Mouse (Mus musculus): ENCODE data around the gene Tmcc2. TPM values are rescaled to one million over a fixed set of nuclear protein-coding genes. Genes with fewer than 3 reads are reported as not detected.

The Tmcc2 gene
- polyA plus RNA-seq, 1 experiment from 2014 or later, result 12.0 TPM

Other genes starting within 250 kb of the Tmcc2 start
- 8.9 and 11.3 TPM in 2 replicates for gene Lemd1, start 199.8 kb downstream of the Tmcc2 start, polyA plus RNA-seq (2014; fragmentation: Nextera tagmentation; extraction: Ambion mirVana)
- gene AC124108.1, start 199.8 kb downstream of the Tmcc2 start, polyA plus RNA-seq (2014; fragmentation: Nextera tagmentation; extraction: Ambion mirVana), result 2.9 and 4.8 TPM in 2 replicates
- not detected in 2 replicates for gene Gm10188, start 161.5 kb downstream of the Tmcc2 start, polyA plus RNA-seq (2014; fragmentation: Nextera tagmentation; extraction: Ambion mirVana)
- 2.9 and 3.0 TPM in 2 replicates for gene Klhdc8a, start 92.7 kb downstream of the Tmcc2 start, polyA plus RNA-seq (2014; fragmentation: Nextera tagmentation; extraction: Ambion mirVana)
- 33.1 and 39.3 TPM in 2 replicates for gene Nuak2, start 75.2 kb downstream of the Tmcc2 start, polyA plus RNA-seq (2014; fragmentation: Nextera tagmentation; extraction: Ambion mirVana)
- 11.5 and 12.3 TPM in 2 replicates for gene Dstyk, start 26.3 kb upstream of the Tmcc2 start, polyA plus RNA-seq (2014; fragmentation: Nextera tagmentation; extraction: Ambion mirVana)
- 58.5 and 65.3 TPM in 2 replicates for gene Rbbp5, start 86.1 kb upstream of the Tmcc2 start, polyA plus RNA-seq (2014; fragmentation: Nextera tagmentation; extraction: Ambion mirVana)
- 1.3 TPM in 2 replicates for gene Tmem81, start 114.9 kb upstream of the Tmcc2 start, polyA plus RNA-seq (2014; fragmentation: Nextera tagmentation; extraction: Ambion mirVana)
- gene Cntn2, start 152.0 kb upstream of the Tmcc2 start, polyA plus RNA-seq (2014; fragmentation: Nextera tagmentation; extraction: Ambion mirVana), result 45.9 and 68.9 TPM in 2 replicates